Mouse (Mus musculus): ENCODE data around the gene Sod2.
"Not testable (repeated sequence)": the region's sequence is repeated elsewhere in the genome, so short reads cannot be mapped to it uniquely, and the experiment has no call there.

Sod2 gene

GRCm38 (mm10) chr17:13007730-13008425, 1.2 kb downstream of the Sod2 start:
- intact Hi-C loops (cut with DNase I), result no loop called here

- intact Hi-C loops (cut with DNase I), result no loop called here
Measured at GRCm38 (mm10) chr17:13008528-13008927, 1.9 kb downstream of the Sod2 start.

- intact Hi-C loops (cut with DNase I), result no loop called here
Measured at GRCm38 (mm10) chr17:13009887-13010286, 3.2 kb downstream of the Sod2 start.

- intact Hi-C loops (cut with DNase I), result no loop called here
Measured at GRCm38 (mm10) chr17:13013316-13013715, 6.7 kb downstream of the Sod2 start.

- intact Hi-C loops (cut with DNase I), result not testable (repeated sequence)
Measured at GRCm38 (mm10) chr17:13036627-13037192, 30.1 kb downstream of the Sod2 start.

- intact Hi-C loops (cut with DNase I), result not testable (repeated sequence)
Measured at GRCm38 (mm10) chr17:13043846-13044673, 37.4 kb downstream of the Sod2 start.

GRCm38 (mm10) chr17:13052124-13052813, 45.6 kb downstream of the Sod2 start, which contains the start of gene Gpr31b:
Gpr31b (minus strand) TSS chr17:13052296.
- intact Hi-C loops (cut with DNase I), result not testable (repeated sequence)

GRCm38 (mm10) chr17:13060804-13061203, 54.2 kb downstream of the Sod2 start, which contains the start of gene Tcp10b:
Tcp10b (plus strand) TSS chr17:13061104.
- intact Hi-C loops (cut with DNase I), result not testable (repeated sequence)

- intact Hi-C loops (cut with DNase I), result not testable (repeated sequence)
Measured at GRCm38 (mm10) chr17:13062882-13063281, 56.2 kb downstream of the Sod2 start.

GRCm38 (mm10) chr17:13067864-13068385, 61.3 kb downstream of the Sod2 start:
- intact Hi-C loops (cut with DNase I), result not testable (repeated sequence)

- intact Hi-C loops (cut with DNase I), result not testable (repeated sequence)
Measured at GRCm38 (mm10) chr17:13069227-13069626, 62.6 kb downstream of the Sod2 start.

All from adrenal gland (tissue).